Mouse (Mus musculus): Measurements from ENCODE around the gene Cdh13. TPM values are rescaled to one million over a fixed set of nuclear protein-coding genes. Genes with fewer than 3 reads are reported as not detected.
"Not testable (repeated sequence)": the region's sequence is repeated elsewhere in the genome, so short reads cannot be mapped to it uniquely, and the experiment has no call there.

The Cdh13 gene
- total RNA-seq, 2 experiments from 2014 or later, result 0.10 TPM; not detected in 1

- ATAC-seq (replicated peaks; ENCODE audit: poor library complexity, severe bottlenecking), result no peak
These were observed 466.3 kb downstream of the Cdh13 start for GRCm38 (mm10) chr8:118749786-118750185.

- ATAC-seq (replicated peaks; ENCODE audit: poor library complexity, severe bottlenecking), result no peak
These were observed 470.2 kb downstream of the Cdh13 start for GRCm38 (mm10) chr8:118753710-118754109.

GRCm38 (mm10) chr8:118754119-118754518 lies 470.6 kb downstream of the Cdh13 start:
- no peak for ATAC-seq (replicated peaks; ENCODE audit: poor library complexity, severe bottlenecking)

- not testable (repeated sequence) for ATAC-seq (replicated peaks; ENCODE audit: poor library complexity, severe bottlenecking)
These were observed 494.0 kb downstream of the Cdh13 start for GRCm38 (mm10) chr8:118777507-118777906.

- no peak for ATAC-seq (replicated peaks; ENCODE audit: poor library complexity, severe bottlenecking)
These were observed 494.8 kb downstream of the Cdh13 start for GRCm38 (mm10) chr8:118778374-118778773.

- ATAC-seq (replicated peaks; ENCODE audit: poor library complexity, severe bottlenecking), result no peak
These were observed 502.1 kb downstream of the Cdh13 start for GRCm38 (mm10) chr8:118785646-118786045.

GRCm38 (mm10) chr8:118789649-118790048 lies 506.1 kb downstream of the Cdh13 start:
- no peak for ATAC-seq (replicated peaks; ENCODE audit: poor library complexity, severe bottlenecking)

GRCm38 (mm10) chr8:118794886-118795285 lies 511.4 kb downstream of the Cdh13 start:
- ATAC-seq (replicated peaks; ENCODE audit: poor library complexity, severe bottlenecking), result no peak

GRCm38 (mm10) chr8:118796491-118796890 lies 513.0 kb downstream of the Cdh13 start:
- ATAC-seq (replicated peaks; ENCODE audit: poor library complexity, severe bottlenecking), result no peak

- ATAC-seq (replicated peaks; ENCODE audit: poor library complexity, severe bottlenecking), result no peak
These were observed 513.6 kb downstream of the Cdh13 start for GRCm38 (mm10) chr8:118797127-118797526.

- no peak for ATAC-seq (replicated peaks; ENCODE audit: poor library complexity, severe bottlenecking)
These were observed 519.6 kb downstream of the Cdh13 start for GRCm38 (mm10) chr8:118803168-118803567.

- no peak for ATAC-seq (replicated peaks; ENCODE audit: poor library complexity, severe bottlenecking)
These were observed 526.1 kb downstream of the Cdh13 start for GRCm38 (mm10) chr8:118809660-118810059.

GRCm38 (mm10) chr8:118815055-118815454 lies 531.5 kb downstream of the Cdh13 start:
- no peak for ATAC-seq (replicated peaks; ENCODE audit: poor library complexity, severe bottlenecking)

GRCm38 (mm10) chr8:118826761-118827160 lies 543.2 kb downstream of the Cdh13 start:
- ATAC-seq (replicated peaks; ENCODE audit: poor library complexity, severe bottlenecking), result no peak

GRCm38 (mm10) chr8:118827726-118828125 lies 544.2 kb downstream of the Cdh13 start:
- ATAC-seq (replicated peaks; ENCODE audit: poor library complexity, severe bottlenecking), result no peak

- ATAC-seq (replicated peaks; ENCODE audit: poor library complexity, severe bottlenecking), result no peak
These were observed 546.8 kb downstream of the Cdh13 start for GRCm38 (mm10) chr8:118830291-118830690.

GRCm38 (mm10) chr8:118831026-118831425 lies 547.5 kb downstream of the Cdh13 start:
- ATAC-seq (replicated peaks; ENCODE audit: poor library complexity, severe bottlenecking), result no peak

- ATAC-seq (replicated peaks; ENCODE audit: poor library complexity, severe bottlenecking), result no peak
These were observed 555.3 kb downstream of the Cdh13 start for GRCm38 (mm10) chr8:118838801-118839200.

GRCm38 (mm10) chr8:118845690-118846089 lies 562.2 kb downstream of the Cdh13 start:
- no peak for ATAC-seq (replicated peaks; ENCODE audit: poor library complexity, severe bottlenecking)

GRCm38 (mm10) chr8:118848021-118848420 lies 564.5 kb downstream of the Cdh13 start:
- ATAC-seq (replicated peaks; ENCODE audit: poor library complexity, severe bottlenecking), result no peak

GRCm38 (mm10) chr8:118849515-118849914 lies 566.0 kb downstream of the Cdh13 start:
- no peak for ATAC-seq (replicated peaks; ENCODE audit: poor library complexity, severe bottlenecking)

- ATAC-seq (replicated peaks; ENCODE audit: poor library complexity, severe bottlenecking), result peak; percentile 50
These were observed 566.8 kb downstream of the Cdh13 start for GRCm38 (mm10) chr8:118850381-118850780.

GRCm38 (mm10) chr8:118851361-118851760 lies 567.8 kb downstream of the Cdh13 start:
- ATAC-seq (replicated peaks; ENCODE audit: poor library complexity, severe bottlenecking), result no peak
